ENCODE assay signal across 9 mouse cellular contexts in genomic region chr8:122569329-122569728, GRCm38 (mm10). TPM values are rescaled to one million over a fixed set of nuclear protein-coding genes. Genes with fewer than 3 reads are reported as not detected.
DNase-seq lines count a peak whose midpoint lies in the region; ATAC-seq lines count a peak whose summit lies in the region.
"Had no signal": no experiment of that assay in that cellular context is flagged by ENCODE, and none has a peak within 500 bp of the region (broad histone marks: within the 10 kb centered on the region; RNA-seq: fewer than 3 reads in every experiment).

No protein-coding gene starts in this region.

- H3K27ac ChIP-seq in lung, embryonic 16.5 days (ENCODE audit: low read length): no peak overlapping the region
- no peak overlapping the region for H3K27ac ChIP-seq in embryonic facial prominence, embryonic 14.5 days (replicated peaks; ENCODE audit: low read depth, low read length)
- H3K27ac ChIP-seq in intestine, embryonic 16.5 days (ENCODE audit: low read length): peak overlapping the region; percentile 2; the same call in 1 of the 2 replicates
- H3K27ac ChIP-seq in neural tube, embryonic 13.5 days (replicated peaks): no peak overlapping the region

- no peaks in the 10 kb centered on the region for H3K27me3 ChIP-seq in lung, embryonic 16.5 days (ENCODE audit: control insufficient read depth, insufficient read depth, low read depth, low read length)
- H3K27me3 ChIP-seq in embryonic facial prominence, embryonic 14.5 days (replicated peaks; ENCODE audit: control insufficient read depth, insufficient read depth, low read length): no peaks in the 10 kb centered on the region
- H3K27me3 ChIP-seq in intestine, embryonic 16.5 days (replicated peaks; ENCODE audit: control insufficient read depth, insufficient read depth, low read length): no peaks in the 10 kb centered on the region
- H3K27me3 ChIP-seq in neural tube, embryonic 13.5 days: no peaks in the 10 kb centered on the region

- ATAC-seq in lung, embryonic 16.5 days (ENCODE audit: low read depth): no peak
- ATAC-seq in embryonic facial prominence, embryonic 14.5 days (ENCODE audit: low read depth): no peak
- no peak for ATAC-seq in intestine, embryonic 16.5 days
- ATAC-seq in neural tube, embryonic 13.5 days (ENCODE audit: low read depth): no peak

- DNase-seq in lung, postnatal 14 days: no peak
- DNase-seq in embryonic facial prominence, embryonic 14.5 days (ENCODE audit: low spot score): no peak
- DNase-seq in right cerebral cortex, postnatal 36 days (ENCODE audit: low spot score in 2 of 2): no peak
- DNase-seq in frontal cortex, postnatal 36 days (ENCODE audit: low spot score in 2 of 2): no peak
- no peak for DNase-seq in cerebellum, postnatal 4 days (ENCODE audit: low spot score in 2 of 2)
- DNase-seq: left cerebral cortex, postnatal 4 days had no signal

- peaks cover 16% of the 10 kb centered on the region for H3K36me3 ChIP-seq in lung, embryonic 16.5 days (ENCODE audit: control insufficient read depth, insufficient read depth, low read length)
- H3K36me3 ChIP-seq in embryonic facial prominence, embryonic 14.5 days (ENCODE audit: control insufficient read depth, insufficient read depth, low read length): peaks cover 52% of the 10 kb centered on the region
- peaks cover 25% of the 10 kb centered on the region; the same call in 1 of the 2 replicates for H3K36me3 ChIP-seq in intestine, embryonic 16.5 days (ENCODE audit: control insufficient read depth, insufficient read depth, low read length)
- H3K36me3 ChIP-seq in neural tube, embryonic 13.5 days: peaks cover 32% of the 10 kb centered on the region

- peak overlapping the region; percentile 73 for H3K4me2 ChIP-seq in lung, embryonic 16.5 days (ENCODE audit: low read depth, low read length)
- peak overlapping the region; percentile 82 for H3K4me2 ChIP-seq in embryonic facial prominence, embryonic 14.5 days (ENCODE audit: low read depth, low read length)
- peak overlapping the region; percentile 66 for H3K4me2 ChIP-seq in intestine, embryonic 16.5 days (ENCODE audit: low read depth, low read length)
- H3K4me2 ChIP-seq in neural tube, embryonic 13.5 days: peak overlapping the region; percentile 88

- peaks cover 19% of the 10 kb centered on the region for H3K4me1 ChIP-seq in lung, embryonic 16.5 days (replicated peaks; ENCODE audit: control insufficient read depth, insufficient read depth, low read length)
- H3K4me1 ChIP-seq in embryonic facial prominence, embryonic 14.5 days (ENCODE audit: control insufficient read depth, insufficient read depth, low read length): peaks cover 16% of the 10 kb centered on the region
- peaks cover 39% of the 10 kb centered on the region for H3K4me1 ChIP-seq in intestine, embryonic 16.5 days (ENCODE audit: control insufficient read depth, insufficient read depth, low read length)
- peaks cover 41% of the 10 kb centered on the region for H3K4me1 ChIP-seq in neural tube, embryonic 13.5 days (replicated peaks)

- peak overlapping the region; percentile 87 for H3K9ac ChIP-seq in lung, embryonic 16.5 days (ENCODE audit: low read length)
- peak overlapping the region; percentile 97 for H3K9ac ChIP-seq in embryonic facial prominence, embryonic 14.5 days (ENCODE audit: low read depth, low read length)
- peak overlapping the region; percentile 96 for H3K9ac ChIP-seq in intestine, embryonic 16.5 days (ENCODE audit: low read depth, low read length)
- no peak overlapping the region; the same call in 1 of the 2 replicates for H3K9ac ChIP-seq in neural tube, embryonic 13.5 days

- H3K4me3 ChIP-seq in lung, embryonic 16.5 days (ENCODE audit: low read length): peak overlapping the region; percentile 82
- H3K4me3 ChIP-seq in embryonic facial prominence, embryonic 14.5 days (ENCODE audit: low read depth, low read length): peak overlapping the region; percentile 92
- H3K4me3 ChIP-seq in intestine, embryonic 16.5 days (ENCODE audit: low read length): peak overlapping the region; percentile 92
- H3K4me3 ChIP-seq in neural tube, embryonic 13.5 days: peak overlapping the region; percentile 73

- H3K9me3 ChIP-seq in lung, embryonic 16.5 days (ENCODE audit: control insufficient read depth, low read length): no peaks in the 10 kb centered on the region
- no peaks in the 10 kb centered on the region for H3K9me3 ChIP-seq in embryonic facial prominence, embryonic 14.5 days (ENCODE audit: control insufficient read depth, low read length)
- no peaks in the 10 kb centered on the region for H3K9me3 ChIP-seq in intestine, embryonic 16.5 days (ENCODE audit: control insufficient read depth, low read length)
- no peaks in the 10 kb centered on the region for H3K9me3 ChIP-seq in neural tube, embryonic 13.5 days

- 48% methylated on average over 9 of the region's 9 CpGs for WGBS in lung, embryonic 16.5 days
- 53% methylated on average over 7 of the region's 9 CpGs for WGBS in embryonic facial prominence, embryonic 14.5 days
- 62% methylated on average over 9 of the region's 9 CpGs for WGBS in intestine, embryonic 16.5 days
- WGBS in neural tube, embryonic 13.5 days: 64% methylated on average over 9 of the region's 9 CpGs

RNA-seq across cellular contexts. Expression of gene Cdt1, which starts 1.5 kb away (rescaled TPM):
- polyA plus RNA-seq in lung, embryonic 16.5 days (2015; fragmentation: Nextera tagmentation; extraction: Ambion mirVana): 39.1 and 41.1 TPM in 2 replicates
- 32.9 and 33.7 TPM in 2 replicates for polyA plus RNA-seq in embryonic facial prominence, embryonic 14.5 days (2014; fragmentation: Nextera tagmentation; extraction: Ambion mirVana)
- polyA plus RNA-seq in intestine, embryonic 16.5 days (2015; fragmentation: Nextera tagmentation; extraction: Ambion mirVana): 36.2 and 40.0 TPM in 2 replicates
- 7.3 and 9.2 TPM in 2 replicates for polyA plus RNA-seq in neural tube, embryonic 13.5 days (2015; fragmentation: Nextera tagmentation; extraction: Ambion mirVana)

RNA-seq across cellular contexts. Expression of gene Aprt, which starts 7.4 kb away (rescaled TPM):
- polyA plus RNA-seq in lung, embryonic 16.5 days (2015; fragmentation: Nextera tagmentation; extraction: Ambion mirVana): 279 and 290 TPM in 2 replicates
- 291 and 314 TPM in 2 replicates for polyA plus RNA-seq in embryonic facial prominence, embryonic 14.5 days (2014; fragmentation: Nextera tagmentation; extraction: Ambion mirVana)
- polyA plus RNA-seq in intestine, embryonic 16.5 days (2015; fragmentation: Nextera tagmentation; extraction: Ambion mirVana): 736 and 778 TPM in 2 replicates
- polyA plus RNA-seq in neural tube, embryonic 13.5 days (2015; fragmentation: Nextera tagmentation; extraction: Ambion mirVana): 133 and 161 TPM in 2 replicates

RNA-seq across cellular contexts. Expression of gene Piezo1, which starts 18.2 kb away (rescaled TPM):
- 23.3 and 30.0 TPM in 2 replicates for polyA plus RNA-seq in lung, embryonic 16.5 days (2015; fragmentation: Nextera tagmentation; extraction: Ambion mirVana)
- 18.7 and 22.7 TPM in 2 replicates for polyA plus RNA-seq in embryonic facial prominence, embryonic 14.5 days (2014; fragmentation: Nextera tagmentation; extraction: Ambion mirVana)
- 9.8 and 11.3 TPM in 2 replicates for polyA plus RNA-seq in intestine, embryonic 16.5 days (2015; fragmentation: Nextera tagmentation; extraction: Ambion mirVana)
- 3.2 and 6.2 TPM in 2 replicates for polyA plus RNA-seq in neural tube, embryonic 13.5 days (2015; fragmentation: Nextera tagmentation; extraction: Ambion mirVana)

RNA-seq across cellular contexts. Expression of gene Galns, which starts 41.9 kb away (rescaled TPM):
- 15.0 and 15.2 TPM in 2 replicates for polyA plus RNA-seq in lung, embryonic 16.5 days (2015; fragmentation: Nextera tagmentation; extraction: Ambion mirVana)
- 13.1 TPM in 2 replicates for polyA plus RNA-seq in embryonic facial prominence, embryonic 14.5 days (2014; fragmentation: Nextera tagmentation; extraction: Ambion mirVana)
- polyA plus RNA-seq in intestine, embryonic 16.5 days (2015; fragmentation: Nextera tagmentation; extraction: Ambion mirVana): 22.4 and 27.4 TPM in 2 replicates
- 5.5 and 6.5 TPM in 2 replicates for polyA plus RNA-seq in neural tube, embryonic 13.5 days (2015; fragmentation: Nextera tagmentation; extraction: Ambion mirVana)

RNA-seq across cellular contexts. Expression of gene Trappc2l, which starts 42.1 kb away (rescaled TPM):
- polyA plus RNA-seq in lung, embryonic 16.5 days (2015; fragmentation: Nextera tagmentation; extraction: Ambion mirVana): 48.0 and 62.6 TPM in 2 replicates
- 66.7 and 74.5 TPM in 2 replicates for polyA plus RNA-seq in embryonic facial prominence, embryonic 14.5 days (2014; fragmentation: Nextera tagmentation; extraction: Ambion mirVana)
- 76.7 and 86.4 TPM in 2 replicates for polyA plus RNA-seq in intestine, embryonic 16.5 days (2015; fragmentation: Nextera tagmentation; extraction: Ambion mirVana)
- 84.7 and 101 TPM in 2 replicates for polyA plus RNA-seq in neural tube, embryonic 13.5 days (2015; fragmentation: Nextera tagmentation; extraction: Ambion mirVana)
